Mouse (Mus musculus) hindbrain, postnatal 0 days (tissue): Measurements from ENCODE around the gene Msh4. TPM values are rescaled to one million over a fixed set of nuclear protein-coding genes. Genes with fewer than 3 reads are reported as not detected.

Experiments used
- ATAC-seq: fragments of 200-750 bp; cut with Nextera tagmentation; 2 replicates; pipeline ENCODE4 v1.8.0; 2017; ENCODE audit warnings: mild to moderate bottlenecking, moderate TSS enrichment, moderate library complexity
- DNase-seq: peaks from one replicate; pipeline ENCODE4 v3.0.0-alpha.2; 2015; ENCODE audit warnings: low spot score
- H3K27ac ChIP-seq: fragments of 300-500 bp; sonication (generic); 2 replicates; pipeline ENCODE4 v1.5.1; 2014; ENCODE audit warnings: mild to moderate bottlenecking
- H3K27me3 ChIP-seq: fragments of 300-500 bp; sonication (generic); 2 replicates; pipeline ENCODE4 v1.6.1; 2014; ENCODE audit warnings: low read length, mixed read lengths; ENCODE audit not compliant: insufficient read depth
- H3K36me3 ChIP-seq: fragments of 300-500 bp; sonication (generic); 2 replicates; pipeline ENCODE4 v1.6.1; 2014; ENCODE audit warnings: low read length, mixed read lengths; ENCODE audit not compliant: insufficient read depth
- H3K4me1 ChIP-seq: fragments of 300-500 bp; sonication (generic); 2 replicates; pipeline ENCODE4 v1.6.1; 2014; ENCODE audit warnings: antibody characterized with exemption, low read length, mixed read lengths; ENCODE audit not compliant: insufficient read depth
- H3K4me2 ChIP-seq: fragments of 300-500 bp; sonication (generic); 2 replicates; pipeline ENCODE4 v1.6.1; 2014; ENCODE audit warnings: low read depth, mild to moderate bottlenecking, low read length, moderate library complexity, mixed read lengths
- H3K4me3 ChIP-seq: fragments of 300-500 bp; sonication (generic); 2 replicates; pipeline ENCODE4 v1.5.1; 2014; ENCODE audit warnings: low read length
- H3K9ac ChIP-seq: fragments of 300-500 bp; sonication (generic); replicated peaks from 2 replicates; pipeline ENCODE4 v1.6.1; 2014; ENCODE audit warnings: mild to moderate bottlenecking, low read length, moderate library complexity, mixed read lengths
- H3K9me3 ChIP-seq: fragments of 300-500 bp; sonication (generic); 2 replicates; pipeline ENCODE4 v1.6.1; 2016; ENCODE audit warnings: low read length, mixed read lengths
- CTCF ChIP-seq: IDR thresholded peaks from 2 replicates; pipeline ENCODE4 v1.5.1; 2016; ENCODE audit warnings: antibody characterized with exemption, control low read depth, low read depth
- WGBS: fragments of 180-500 bp; shearing (Covaris S2); extraction: QIAGEN DNeasy Blood & Tissue Kit; methylation state at CpG from one replicate; pipeline ENCODE4 v1.1.7; 2014; 5-methylcytosine and 5-hydroxymethylcytosine counted together
- polyA plus RNA-seq: library from polyadenylated mRNA; unstranded; fragments of >200 nt; fragmentation: Nextera tagmentation; extraction: Ambion mirVana; gene quantifications from 2 replicates; pipeline ENCODE4 v1.2.1, GENCODE M21; 2015
- total RNA-seq: library from RNA; depleted of rRNA; stranded (reverse); fragments of >200 nt; gene quantifications from 2 replicates; pipeline ENCODE4 v1.2.3, GENCODE M21; 2014; rRNA removed

The Msh4 gene
- total and polyA plus RNA-seq, 2 experiments from 2014 or later = 0.13 to 0.68 TPM

GRCm38 (mm10) chr3:153818723-153819122, 87.2 kb downstream of the Msh4 start:
- Histone ChIP-seq H3K4me2 (no peak overlapping the region), H3K4me1 (no peaks in the 10 kb centered on the region), H3K27me3 (no peaks in the 10 kb centered on the region), H3K4me3 (no peak overlapping the region), H3K9me3 (no peaks in the 10 kb centered on the region), H3K36me3 (no peaks in the 10 kb centered on the region), H3K9ac (no peak overlapping the region), H3K27ac (no peak overlapping the region)
- ATAC-seq (no peak), DNase-seq (no peak)
- TF ChIP-seq CTCF = no peak
- WGBS = 96% methylated on average over 3 of the region's 3 CpGs

- Histone ChIP-seq H3K9ac (no peak overlapping the region), H3K27me3 (no peaks in the 10 kb centered on the region), H3K4me1 (no peaks in the 10 kb centered on the region), H3K36me3 (no peaks in the 10 kb centered on the region), H3K4me2 (no peak overlapping the region), H3K4me3 (no peak overlapping the region), H3K27ac (no peak overlapping the region), H3K9me3 (no peaks in the 10 kb centered on the region)
- DNase-seq (no peak), ATAC-seq (no peak)
- WGBS = 83% methylated on average over 9 of the region's 9 CpGs
- TF ChIP-seq CTCF = no peak
Measured at GRCm38 (mm10) chr3:153817376-153817890, 88.5 kb downstream of the Msh4 start.

GRCm38 (mm10) chr3:153814026-153814425, 91.9 kb downstream of the Msh4 start:
- DNase-seq (no peak), ATAC-seq (no peak)
- TF ChIP-seq CTCF = no peak
- no peaks in the 10 kb centered on the region for H3K36me3 ChIP-seq
- H3K27ac ChIP-seq = no peak overlapping the region
- H3K9me3 ChIP-seq = no peaks in the 10 kb centered on the region
- H3K4me1 ChIP-seq = peaks cover 6% of the 10 kb centered on the region; the same call in 1 of the 2 replicates
- H3K4me2 ChIP-seq = no peak overlapping the region
- H3K4me3 ChIP-seq = no peak overlapping the region
- H3K27me3 ChIP-seq = no peaks in the 10 kb centered on the region
- H3K9ac ChIP-seq = no peak overlapping the region
- 93% methylated on average over 8 of the region's 8 CpGs for WGBS

GRCm38 (mm10) chr3:153808406-153808805, 97.5 kb downstream of the Msh4 start:
- H3K36me3 ChIP-seq = no peaks in the 10 kb centered on the region
- H3K27me3 ChIP-seq = no peaks in the 10 kb centered on the region
- no peak overlapping the region for H3K9ac ChIP-seq
- 90% methylated on average over 13 of the region's 13 CpGs for WGBS
- DNase-seq (no peak), ATAC-seq (no peak)
- H3K9me3 ChIP-seq = no peaks in the 10 kb centered on the region
- no peak for TF ChIP-seq CTCF
- H3K27ac ChIP-seq = no peak overlapping the region
- no peak overlapping the region for H3K4me3 ChIP-seq
- H3K4me1 ChIP-seq = peaks cover 10% of the 10 kb centered on the region; the same call in 1 of the 2 replicates
- no peak overlapping the region for H3K4me2 ChIP-seq

GRCm38 (mm10) chr3:153807444-153808149, 98.3 kb downstream of the Msh4 start:
- H3K27me3 ChIP-seq = no peaks in the 10 kb centered on the region
- H3K36me3 ChIP-seq = no peaks in the 10 kb centered on the region
- no peak overlapping the region for H3K4me2 ChIP-seq
- H3K9me3 ChIP-seq = no peaks in the 10 kb centered on the region
- H3K4me3 ChIP-seq = no peak overlapping the region
- WGBS = 89% methylated on average over 9 of the region's 9 CpGs
- ATAC-seq (no peak), DNase-seq (no peak)
- no peak overlapping the region for H3K9ac ChIP-seq
- H3K4me1 ChIP-seq = peaks cover 10% of the 10 kb centered on the region; the same call in 1 of the 2 replicates
- no peak for TF ChIP-seq CTCF
- no peak overlapping the region for H3K27ac ChIP-seq

Other genes starting within 250 kb of the Msh4 start
- gene St6galnac3, start 181.0 kb downstream of the Msh4 start, total RNA-seq = 5.0 and 9.9 TPM in 2 replicates
- gene St6galnac3, start 181.0 kb downstream of the Msh4 start, polyA plus RNA-seq = 7.3 and 9.0 TPM in 2 replicates
- not detected in 2 replicates for gene Asb17, start 61.9 kb downstream of the Msh4 start, total RNA-seq
- not detected in 2 replicates for gene Asb17, start 61.9 kb downstream of the Msh4 start, polyA plus RNA-seq
- gene Rabggtb, start 6.9 kb upstream of the Msh4 start, total RNA-seq = 60.9 and 68.5 TPM in 2 replicates
- 62.5 and 63.3 TPM in 2 replicates for gene Rabggtb, start 6.9 kb upstream of the Msh4 start, polyA plus RNA-seq
- gene Acadm, start 38.5 kb upstream of the Msh4 start, total RNA-seq = 42.1 and 92.6 TPM in 2 replicates
- 67.9 and 71.9 TPM in 2 replicates for gene Acadm, start 38.5 kb upstream of the Msh4 start, polyA plus RNA-seq
- 27.7 and 36.9 TPM in 2 replicates for gene Slc44a5, start 67.3 kb upstream of the Msh4 start, total RNA-seq
- 6.5 TPM in 2 replicates for gene Slc44a5, start 67.3 kb upstream of the Msh4 start, polyA plus RNA-seq